Mouse (Mus musculus) urinary bladder, postnatal 14 days (tissue): ENCODE measurements around the gene Slit2.
A peak's percentile ranks its signal among the peaks of the same experiment; 100 is the strongest.

ENCODE experiments used
- DNase-seq: peaks from one replicate; pipeline ENCODE4 v3.0.0; 2021; ENCODE audit warnings: low spot score

The Slit2 gene

GRCm38 (mm10) chr5:48230430-48231080 lies 247.6 kb downstream of the Slit2 start:
- no peak for DNase-seq

- no peak for DNase-seq
Observed at GRCm38 (mm10) chr5:48234728-48235127, 251.8 kb downstream of the Slit2 start.

GRCm38 (mm10) chr5:48235270-48235669 lies 252.3 kb downstream of the Slit2 start:
- DNase-seq, result no peak

- DNase-seq, result peak; percentile 9
Observed at GRCm38 (mm10) chr5:48240751-48241150, 257.8 kb downstream of the Slit2 start.

GRCm38 (mm10) chr5:48248327-48248726 lies 265.4 kb downstream of the Slit2 start:
- DNase-seq, result no peak

GRCm38 (mm10) chr5:48277561-48277960 lies 294.6 kb downstream of the Slit2 start:
- DNase-seq, result no peak

- no peak for DNase-seq
Observed at GRCm38 (mm10) chr5:48301186-48301585, 318.2 kb downstream of the Slit2 start.

GRCm38 (mm10) chr5:48315057-48315602 lies 332.2 kb downstream of the Slit2 start:
- DNase-seq, result no peak

GRCm38 (mm10) chr5:48320597-48320996 lies 337.7 kb downstream of the Slit2 start:
- no peak for DNase-seq

- no peak for DNase-seq
Observed at GRCm38 (mm10) chr5:48326221-48326620, 343.3 kb downstream of the Slit2 start.

- DNase-seq, result no peak
Observed at GRCm38 (mm10) chr5:48327652-48328051, 344.7 kb downstream of the Slit2 start, which contains the start of gene 5730480H06Rik. TSS of gene 5730480H06Rik (plus strand) at chr5:48327952.

- no peak for DNase-seq
Observed at GRCm38 (mm10) chr5:48329751-48330150, 346.8 kb downstream of the Slit2 start.

- DNase-seq, result no peak
Observed at GRCm38 (mm10) chr5:48330817-48331216, 347.9 kb downstream of the Slit2 start.

GRCm38 (mm10) chr5:48331441-48331840 lies 348.5 kb downstream of the Slit2 start:
- no peak for DNase-seq

GRCm38 (mm10) chr5:48333407-48333806 lies 350.5 kb downstream of the Slit2 start:
- no peak for DNase-seq

- no peak for DNase-seq
Observed at GRCm38 (mm10) chr5:48333884-48334513, 351.1 kb downstream of the Slit2 start.

GRCm38 (mm10) chr5:48340808-48341433 lies 358.0 kb downstream of the Slit2 start:
- DNase-seq, result no peak

- no peak for DNase-seq
Observed at GRCm38 (mm10) chr5:48345095-48345982, 362.4 kb downstream of the Slit2 start.

GRCm38 (mm10) chr5:48345983-48346648 lies 363.2 kb downstream of the Slit2 start:
- no peak for DNase-seq

- no peak for DNase-seq
Observed at GRCm38 (mm10) chr5:48349309-48349708, 366.4 kb downstream of the Slit2 start.
